Mouse (Mus musculus) heart, adult 2 months (tissue): ENCODE measurements around the gene Washc3.

Experiments
- CTCF ChIP-seq: fragments of 200-600 bp; IDR thresholded peaks from 2 replicates; pipeline ENCODE4 v1.8.1; 2022; ENCODE audit warnings: antibody characterized with exemption, mild to moderate bottlenecking, moderate library complexity
- POLR2A ChIP-seq: fragments of 200-500 bp; IDR thresholded peaks from 2 replicates; pipeline ENCODE4 v1.6.1; 2011; ENCODE audit warnings: mild to moderate bottlenecking, low read depth, low read length, control low read depth; ENCODE audit not compliant: insufficient read depth

DNA sequence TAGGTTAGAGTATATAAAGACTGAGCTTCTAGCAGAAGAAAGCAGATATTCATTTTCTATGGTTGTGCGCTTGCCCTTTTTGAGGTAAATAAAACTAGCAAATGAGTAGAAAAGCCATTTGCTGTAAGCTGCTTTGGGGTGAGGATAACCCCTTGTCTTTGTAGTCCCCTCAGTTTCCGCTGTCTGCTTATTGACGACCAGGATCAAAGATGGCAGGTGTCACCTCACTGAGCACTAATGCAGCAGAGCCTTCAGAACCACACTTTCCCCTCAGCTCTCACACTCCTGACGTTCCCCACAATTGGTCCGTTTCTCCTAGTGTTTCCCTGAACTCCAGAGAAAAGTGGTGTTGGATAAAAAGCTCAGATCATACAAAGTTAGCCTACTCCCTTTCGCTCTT is 2.3 kb downstream of the Washc3 start:
- TF ChIP-seq POLR2A = no peak
- TF ChIP-seq CTCF = no peak
